Mouse (Mus musculus) G1E (cell line): Measurements from ENCODE around the gene Rnf151.

ENCODE experiments used
- CTCF ChIP-seq: IDR thresholded peaks from 2 replicates; pipeline ENCODE4 v1.5.1; 2012; ENCODE audit warnings: low read depth, low read length, inconsistent platforms, mixed read lengths
- GATA2 ChIP-seq: IDR thresholded peaks from 2 replicates; pipeline ENCODE4 v1.6.1; 2012; ENCODE audit warnings: low read depth, low read length, inconsistent platforms, borderline replicate concordance
- TAL1 ChIP-seq: conservative IDR thresholded peaks from 2 replicates; pipeline ENCODE4 v1.6.1; 2012; ENCODE audit warnings: low read depth, low read length, inconsistent platforms, mixed read lengths

DNA sequence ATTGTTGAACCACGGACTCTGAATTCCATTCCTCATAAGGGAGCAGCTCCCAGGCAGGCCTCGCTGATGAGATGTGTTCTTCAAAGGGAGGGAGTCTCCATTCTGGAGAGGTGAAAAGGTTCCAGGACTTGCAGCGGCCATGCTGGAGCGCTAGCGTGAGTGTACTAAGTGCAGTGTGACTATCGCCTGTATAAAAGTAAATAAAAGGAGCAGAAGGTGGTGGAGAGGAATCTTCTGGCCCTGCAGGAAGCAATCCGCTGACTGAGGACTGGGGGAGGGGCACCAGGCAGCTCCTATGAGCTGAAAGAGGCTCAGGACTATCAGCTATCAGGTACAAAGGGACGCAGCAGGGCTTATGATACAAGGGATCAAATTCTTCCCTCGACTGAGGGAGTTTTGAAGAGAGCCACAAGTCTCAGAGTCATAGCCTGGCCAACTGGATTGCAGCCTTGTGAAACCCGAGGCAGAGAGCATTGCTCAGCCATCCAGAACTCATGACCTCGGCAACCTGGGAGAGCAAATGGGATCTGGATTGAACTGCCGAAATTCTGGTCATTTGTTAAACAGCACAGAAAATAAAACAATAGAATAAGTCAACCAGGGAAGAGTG, 48.5 kb upstream of the Rnf151 start:
- no peak for TF ChIP-seq CTCF
- TF ChIP-seq TAL1: no peak
- TF ChIP-seq GATA2: no peak
